Mouse (Mus musculus): ENCODE measurements around the gene Rdh8. TPM values are rescaled to one million over a fixed set of nuclear protein-coding genes. Genes with fewer than 3 reads are reported as not detected.
"Not testable (repeated sequence)": the region's sequence is repeated elsewhere in the genome, so short reads cannot be mapped to it uniquely, and the experiment has no call there.

The Rdh8 gene
- polyA plus RNA-seq, 1 experiment from 2014 or later: not detected

DNA sequence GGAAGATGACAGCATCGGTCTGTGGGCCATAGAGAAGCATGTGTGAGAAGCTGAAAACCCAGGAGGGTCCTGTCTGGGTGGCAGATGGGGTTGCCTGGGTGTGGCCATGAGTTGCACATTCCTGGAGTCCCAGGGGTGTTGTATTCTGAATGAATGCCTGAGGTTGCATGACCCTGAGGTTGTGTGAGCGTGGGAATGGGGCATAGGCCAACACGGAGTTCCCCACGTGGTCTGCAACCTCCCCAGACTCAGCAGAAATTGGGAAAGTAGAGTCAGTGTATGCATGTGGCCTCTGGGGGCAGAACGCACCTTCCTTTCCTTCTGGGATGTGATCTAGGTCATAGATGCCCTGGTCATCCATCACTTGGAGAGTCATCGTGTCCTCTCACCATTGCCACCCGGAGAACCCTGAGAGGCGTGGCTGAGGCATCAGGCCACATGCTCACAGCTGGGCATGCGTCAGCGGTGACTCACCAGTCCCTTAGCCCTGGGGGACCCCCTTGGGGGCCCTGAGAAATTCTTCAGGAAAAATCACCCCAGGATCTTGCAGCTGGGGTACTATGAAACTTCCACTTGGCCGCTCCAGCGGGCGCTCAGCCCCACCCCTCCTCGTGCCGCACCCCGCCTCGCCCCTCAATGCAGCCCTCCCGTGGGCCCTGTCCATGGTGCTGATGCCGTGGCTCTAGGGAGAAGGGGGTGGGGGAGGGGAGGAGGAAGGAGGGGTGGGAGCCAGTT is 5.6 kb upstream of the Rdh8 start:
- H3K27ac ChIP-seq: no peak overlapping the region
- no peaks in the 10 kb centered on the region for H3K9me3 ChIP-seq
- H3K36me3 ChIP-seq (replicated peaks): no peaks in the 10 kb centered on the region
- H3K9ac ChIP-seq: no peak overlapping the region
- 15% methylated on average over 19 of the region's 19 CpGs for WGBS
- no peak for ATAC-seq (ENCODE audit: low FRiP score)
- no peak overlapping the region for H3K4me2 ChIP-seq
- peaks cover 13% of the 10 kb centered on the region for H3K4me1 ChIP-seq
- peaks cover 63% of the 10 kb centered on the region for H3K27me3 ChIP-seq
- no peak overlapping the region for H3K4me3 ChIP-seq (replicated peaks)

DNA sequence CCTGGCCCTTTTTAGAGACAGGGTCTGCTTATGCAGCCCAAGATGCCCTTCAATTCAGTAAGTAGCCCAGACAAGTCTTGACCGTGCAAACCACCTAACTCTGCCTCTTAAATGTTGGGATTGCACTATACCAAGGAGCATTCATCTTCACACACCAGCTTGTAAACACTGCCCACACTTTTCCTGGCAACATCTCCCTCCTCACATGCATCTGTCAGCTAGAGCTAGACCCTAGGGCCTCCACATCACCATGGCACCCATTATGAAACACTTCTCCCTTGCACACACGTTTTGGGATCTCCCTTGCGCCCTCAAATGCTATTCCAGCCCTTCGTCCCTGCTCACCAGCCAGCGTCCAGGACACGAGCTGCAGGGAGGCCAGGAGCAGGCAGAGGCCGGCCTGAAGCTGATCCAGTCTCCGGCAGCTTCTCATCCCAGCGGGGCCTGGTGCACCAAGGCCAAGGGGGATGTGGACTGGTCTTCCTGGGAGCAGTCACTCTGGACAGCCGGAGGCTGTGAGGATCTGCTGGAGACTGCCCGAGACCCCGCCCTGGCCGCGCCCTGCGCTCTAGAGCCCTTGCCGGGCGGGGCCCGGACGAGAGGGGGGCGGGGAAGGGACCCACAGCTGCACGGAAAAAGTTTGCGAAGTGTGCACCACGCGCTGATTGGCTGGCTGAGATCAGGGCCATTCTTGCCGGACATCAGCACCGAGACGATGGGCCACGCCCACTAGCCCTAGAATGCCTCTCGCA is 3.6 kb upstream of the Rdh8 start, which contains the start of gene Col5a3:
Col5a3 (minus strand) TSS at position 547 of the 752 bp plus-strand sequence.
- 4% methylated on average over 28 of the region's 29 CpGs for WGBS
- H3K4me2 ChIP-seq: peak within 1 kb of the TSS; percentile 55
- H3K9ac ChIP-seq: peak within 1 kb of the TSS; percentile 12; the same call in 1 of the 2 replicates
- no peaks in the 10 kb centered on the region for H3K36me3 ChIP-seq (replicated peaks)
- no peaks in the 10 kb centered on the region for H3K9me3 ChIP-seq
- peaks cover 13% of the 10 kb centered on the region for H3K4me1 ChIP-seq
- H3K27ac ChIP-seq: no peak within 1 kb of the TSS
- ATAC-seq (ENCODE audit: low FRiP score): peak; percentile 61; the same call in 1 of the 2 replicates
- H3K27me3 ChIP-seq: peaks cover 57% of the 10 kb centered on the region
- peak within 1 kb of the TSS; percentile 25 for H3K4me3 ChIP-seq (replicated peaks)

DNA sequence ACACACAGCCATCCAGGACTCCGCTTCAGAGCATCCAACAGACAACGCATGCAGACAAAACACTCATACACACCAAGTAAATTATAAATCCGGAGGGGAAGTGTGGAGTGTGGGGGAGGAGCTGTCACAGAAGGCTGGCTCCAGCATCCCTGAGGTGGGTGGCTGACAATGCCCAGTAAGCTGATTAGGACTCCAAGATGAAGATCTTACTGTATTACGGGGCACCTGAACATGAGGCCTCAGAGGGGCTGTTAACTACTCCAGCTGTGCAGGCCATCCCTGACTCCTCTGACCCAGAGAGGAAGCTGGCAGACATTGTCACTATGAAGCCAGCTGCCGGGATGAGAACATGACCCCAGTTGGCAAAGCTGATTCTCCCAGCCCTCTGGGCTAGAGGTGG is 1.7 kb downstream of the Rdh8 start:
- Histone ChIP-seq H3K9ac (no peak overlapping the region), H3K4me1 (peaks cover under 1% of the 10 kb centered on the region), H3K4me3 (replicated peaks) (no peak overlapping the region), H3K27ac (no peak overlapping the region), H3K27me3 (peaks cover 16% of the 10 kb centered on the region), H3K36me3 (replicated peaks) (no peaks in the 10 kb centered on the region), H3K9me3 (no peaks in the 10 kb centered on the region), H3K4me2 (no peak overlapping the region)
- ATAC-seq (ENCODE audit: low FRiP score): no peak
- WGBS: 78% methylated on average over 5 of the region's 5 CpGs

DNA sequence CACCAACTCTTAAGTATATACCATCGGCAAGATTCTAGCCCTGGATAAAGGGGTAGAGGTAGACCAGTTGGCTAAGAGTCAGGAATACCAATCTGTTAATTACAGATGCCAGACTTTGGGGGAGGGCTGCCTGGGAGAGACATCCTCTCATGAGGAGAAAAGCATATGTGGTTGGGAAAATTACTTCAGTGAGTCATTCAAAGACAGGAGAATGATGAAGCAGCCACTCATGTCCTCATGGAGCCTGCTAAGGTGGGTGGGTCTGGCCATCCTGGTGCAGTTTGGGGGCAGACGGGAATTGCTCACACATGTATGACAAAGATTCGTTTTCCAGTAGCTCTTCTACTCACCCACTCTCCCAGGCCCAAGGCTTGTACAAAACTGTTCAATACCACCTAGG is 4.5 kb downstream of the Rdh8 start:
- H3K4me2 ChIP-seq: no peak overlapping the region
- no peak overlapping the region for H3K4me3 ChIP-seq (replicated peaks)
- H3K27me3 ChIP-seq: peaks cover 4% of the 10 kb centered on the region; the same call in 1 of the 2 replicates
- H3K36me3 ChIP-seq (replicated peaks): no peaks in the 10 kb centered on the region
- 83% methylated on average over 3 of the region's 3 CpGs for WGBS
- ATAC-seq (ENCODE audit: low FRiP score): no peak
- no peaks in the 10 kb centered on the region for H3K4me1 ChIP-seq
- no peak overlapping the region for H3K9ac ChIP-seq
- H3K9me3 ChIP-seq: no peaks in the 10 kb centered on the region
- no peak overlapping the region for H3K27ac ChIP-seq

DNA sequence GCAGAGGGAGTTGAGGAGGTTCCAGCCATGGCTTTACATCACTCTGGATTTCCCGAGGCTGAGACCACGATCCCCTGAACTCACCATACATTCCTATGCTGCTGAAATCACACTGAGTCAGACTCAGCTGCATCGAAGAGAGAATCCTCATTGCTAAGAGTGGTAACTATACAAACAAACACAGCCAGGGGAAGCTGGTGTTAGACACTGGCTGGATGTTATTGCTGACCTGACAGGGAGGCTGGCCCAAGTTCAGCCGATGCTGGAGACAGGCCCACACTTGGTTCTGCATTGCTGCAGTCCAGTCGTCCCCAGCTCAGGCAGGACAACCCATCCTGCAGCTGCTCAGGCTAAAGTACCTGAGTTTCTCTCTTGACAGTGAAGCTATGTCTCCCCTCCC is 7.5 kb downstream of the Rdh8 start:
- no peak for ATAC-seq (ENCODE audit: low FRiP score)
- Histone ChIP-seq H3K4me3 (replicated peaks) (no peak overlapping the region), H3K9ac (no peak overlapping the region), H3K27ac (no peak overlapping the region), H3K27me3 (peaks cover 13% of the 10 kb centered on the region), H3K36me3 (replicated peaks) (no peaks in the 10 kb centered on the region), H3K4me1 (peaks cover 5% of the 10 kb centered on the region; the same call in 1 of the 2 replicates), H3K4me2 (no peak overlapping the region), H3K9me3 (no peaks in the 10 kb centered on the region)
- WGBS: 62% methylated on average over 5 of the region's 5 CpGs

DNA sequence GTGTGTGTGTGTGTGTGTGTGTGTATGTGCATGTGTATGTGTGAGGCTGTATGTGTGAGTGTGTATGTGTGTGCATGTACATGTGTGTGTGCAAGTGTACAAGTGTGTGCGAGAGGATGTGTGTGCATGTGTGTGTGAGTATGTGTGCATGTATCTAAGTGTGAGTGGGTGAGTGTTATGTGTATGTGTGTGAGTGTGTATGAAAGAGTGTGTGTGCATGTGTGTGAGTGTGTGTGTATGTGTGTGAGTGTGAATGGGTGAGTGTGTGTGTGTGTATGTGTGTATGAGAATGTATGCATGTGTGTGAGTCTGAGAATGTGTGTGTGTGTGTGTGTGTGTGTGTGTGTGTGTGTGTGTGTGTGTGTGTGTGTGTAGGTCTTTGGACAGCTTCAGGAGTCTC is 9.8 kb downstream of the Rdh8 start:
- Histone ChIP-seq H3K27ac (no peak overlapping the region), H3K27me3 (peaks cover 15% of the 10 kb centered on the region), H3K4me1 (peaks cover 6% of the 10 kb centered on the region; the same call in 1 of the 2 replicates), H3K9me3 (no peaks in the 10 kb centered on the region), H3K9ac (no peak overlapping the region), H3K36me3 (replicated peaks) (no peaks in the 10 kb centered on the region), H3K4me3 (replicated peaks) (no peak overlapping the region), H3K4me2 (no peak overlapping the region)
- 90% methylated on average over 1 of the region's 1 CpGs for whole genome bisulfite sequencing
- no peak for ATAC-seq (ENCODE audit: low FRiP score)

DNA sequence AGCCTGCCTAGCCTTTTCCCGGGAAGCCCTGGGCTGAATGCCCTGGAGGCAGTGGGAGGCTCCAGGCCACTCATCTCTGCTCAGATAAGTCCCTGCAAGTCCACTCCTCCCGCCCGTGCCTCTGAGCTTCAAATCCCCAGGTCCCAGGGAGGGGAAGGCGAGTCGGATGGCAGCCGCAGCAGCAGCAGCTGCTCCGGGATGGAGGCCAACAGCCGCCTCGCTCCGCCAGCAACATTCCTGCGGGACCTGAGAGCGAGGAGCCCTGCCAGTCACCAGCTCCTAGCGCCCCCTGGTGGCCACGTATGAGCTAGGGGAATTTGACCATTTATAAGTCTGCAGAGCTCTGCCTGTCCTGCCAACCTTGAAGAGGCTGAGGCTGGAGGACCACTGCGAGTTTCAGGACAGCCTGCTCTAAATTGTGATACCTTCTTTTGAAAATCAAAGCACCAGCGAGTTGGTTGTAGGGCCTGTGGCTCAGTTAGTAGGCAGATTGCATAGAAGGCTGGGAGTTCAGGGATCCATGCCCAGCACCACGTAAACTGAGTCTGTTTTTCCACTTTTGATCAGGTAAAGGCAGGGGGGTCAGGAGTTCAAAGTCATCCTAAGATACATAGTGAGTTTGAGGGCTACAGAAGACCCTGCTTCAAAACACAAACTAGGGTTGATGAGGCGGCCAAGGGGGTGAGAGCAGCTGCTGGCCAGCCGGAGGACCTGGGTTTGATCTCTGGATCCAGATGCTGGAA is 12.8 kb downstream of the Rdh8 start:
- H3K27me3 ChIP-seq: peaks cover 21% of the 10 kb centered on the region
- 17% methylated on average over 19 of the region's 19 CpGs for WGBS
- H3K4me3 ChIP-seq (replicated peaks): no peak overlapping the region
- no peak overlapping the region for H3K9ac ChIP-seq
- no peaks in the 10 kb centered on the region for H3K36me3 ChIP-seq (replicated peaks)
- H3K9me3 ChIP-seq: no peaks in the 10 kb centered on the region
- peaks cover 6% of the 10 kb centered on the region; the same call in 1 of the 2 replicates for H3K4me1 ChIP-seq
- H3K4me2 ChIP-seq: peak overlapping the region; percentile 19
- H3K27ac ChIP-seq: no peak overlapping the region
- ATAC-seq (ENCODE audit: low FRiP score): peak; percentile 88

DNA sequence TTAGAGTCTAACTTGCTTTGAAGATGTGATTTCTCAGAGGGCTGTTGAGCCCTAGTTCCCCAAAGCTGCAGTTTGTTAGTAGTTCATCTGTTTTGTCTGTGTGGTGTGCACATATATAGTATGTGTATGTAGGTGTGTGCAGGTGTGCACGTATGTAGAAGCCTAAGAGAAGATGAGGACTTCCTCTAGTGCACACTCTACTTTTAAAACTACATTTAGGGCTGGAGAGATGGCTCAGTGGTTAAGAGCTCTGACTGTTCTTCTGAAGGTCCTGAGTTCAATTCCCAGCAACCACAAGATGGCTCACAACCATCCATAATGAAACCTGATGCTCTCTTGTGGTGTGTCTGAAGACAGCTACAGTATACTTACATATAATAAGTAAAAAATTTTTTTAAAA is 16.6 kb downstream of the Rdh8 start:
- ATAC-seq (ENCODE audit: low FRiP score): no peak
- no peaks in the 10 kb centered on the region for H3K36me3 ChIP-seq (replicated peaks)
- peaks cover 19% of the 10 kb centered on the region for H3K27me3 ChIP-seq
- no peaks in the 10 kb centered on the region for H3K9me3 ChIP-seq
- H3K27ac ChIP-seq: no peak overlapping the region
- no peak overlapping the region for H3K4me2 ChIP-seq
- no peak overlapping the region for H3K9ac ChIP-seq
- no peak overlapping the region for H3K4me3 ChIP-seq (replicated peaks)
- 62% methylated on average over 1 of the region's 1 CpGs for WGBS
- H3K4me1 ChIP-seq: peaks cover 6% of the 10 kb centered on the region; the same call in 1 of the 2 replicates

DNA sequence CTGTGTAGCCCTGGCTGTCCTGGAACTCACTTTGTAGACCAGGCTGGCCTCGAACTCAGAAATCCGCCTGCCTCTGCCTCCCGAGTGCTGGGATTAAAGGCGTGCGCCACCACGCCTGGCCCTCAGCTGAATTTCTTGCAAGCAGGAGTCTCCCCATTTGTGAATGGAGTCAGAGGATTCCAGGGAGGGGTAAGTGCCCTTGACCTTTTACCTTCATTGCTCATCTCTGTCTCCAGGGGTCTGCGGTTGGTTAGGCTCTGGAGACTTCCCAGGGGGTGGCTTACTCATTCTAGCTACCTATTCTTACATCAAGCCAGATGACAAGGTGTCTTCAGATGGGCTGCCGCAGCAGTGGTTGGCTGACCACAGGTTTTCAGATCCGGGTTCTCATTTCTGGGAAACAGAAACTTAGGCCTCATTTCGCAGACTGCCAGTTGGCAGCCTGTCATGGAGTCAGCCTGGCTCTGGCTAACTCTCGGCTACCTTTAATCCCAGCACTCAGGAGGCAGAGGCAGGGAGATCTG is 17.2 kb downstream of the Rdh8 start:
- H3K4me2 ChIP-seq; ATAC-seq (ENCODE audit: low FRiP score); H3K36me3 ChIP-seq (replicated peaks); H3K27ac ChIP-seq; H3K9ac ChIP-seq; H3K9me3 ChIP-seq; H3K4me3 ChIP-seq (replicated peaks); H3K4me1 ChIP-seq: not testable (repeated sequence)
- WGBS: 85% methylated on average over 11 of the region's 11 CpGs
- peaks cover 13% of the 10 kb centered on the region for H3K27me3 ChIP-seq

DNA sequence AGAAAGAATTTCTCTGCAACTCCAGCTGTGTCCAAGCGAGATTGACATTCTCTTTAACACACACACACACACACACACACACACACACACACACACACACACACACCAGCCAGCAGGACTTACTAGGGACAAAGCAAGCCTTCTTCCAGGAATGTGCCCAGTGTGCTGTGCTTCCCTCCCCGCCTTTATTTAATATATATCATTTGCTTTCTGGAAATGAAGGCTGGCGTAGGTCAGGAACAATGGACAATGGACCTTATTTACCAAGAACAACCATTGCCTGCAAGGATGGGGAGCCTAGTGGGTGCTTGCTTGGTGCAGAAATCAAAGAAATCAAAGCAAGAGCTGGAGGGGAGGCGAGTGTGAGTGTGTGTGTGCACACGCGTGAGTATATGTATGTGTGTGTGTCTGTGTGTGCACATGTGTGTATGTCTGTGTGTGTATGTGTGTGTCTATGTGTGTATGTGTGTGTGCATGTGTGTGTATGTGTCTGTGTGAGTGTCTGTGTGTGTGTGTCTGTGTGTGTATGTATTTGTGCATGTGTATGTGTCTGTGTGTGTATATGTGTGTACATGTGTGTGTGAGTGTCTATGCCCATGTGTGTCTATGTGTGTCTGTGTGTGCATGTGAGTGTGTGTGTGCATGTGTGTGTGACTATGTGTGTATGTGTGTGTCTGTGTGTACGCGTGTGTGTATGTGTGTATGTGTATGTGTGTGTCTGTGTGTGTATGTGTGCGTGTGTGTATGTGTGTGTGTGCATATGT is 19.1 kb downstream of the Rdh8 start:
- Histone ChIP-seq H3K4me1 (no peaks in the 10 kb centered on the region), H3K27ac (no peak overlapping the region), H3K27me3 (peaks cover 12% of the 10 kb centered on the region), H3K4me2 (no peak overlapping the region), H3K4me3 (replicated peaks) (no peak overlapping the region), H3K36me3 (replicated peaks) (no peaks in the 10 kb centered on the region), H3K9me3 (no peaks in the 10 kb centered on the region), H3K9ac (no peak overlapping the region)
- 84% methylated on average over 9 of the region's 9 CpGs for WGBS
- no peak for ATAC-seq (ENCODE audit: low FRiP score)

DNA sequence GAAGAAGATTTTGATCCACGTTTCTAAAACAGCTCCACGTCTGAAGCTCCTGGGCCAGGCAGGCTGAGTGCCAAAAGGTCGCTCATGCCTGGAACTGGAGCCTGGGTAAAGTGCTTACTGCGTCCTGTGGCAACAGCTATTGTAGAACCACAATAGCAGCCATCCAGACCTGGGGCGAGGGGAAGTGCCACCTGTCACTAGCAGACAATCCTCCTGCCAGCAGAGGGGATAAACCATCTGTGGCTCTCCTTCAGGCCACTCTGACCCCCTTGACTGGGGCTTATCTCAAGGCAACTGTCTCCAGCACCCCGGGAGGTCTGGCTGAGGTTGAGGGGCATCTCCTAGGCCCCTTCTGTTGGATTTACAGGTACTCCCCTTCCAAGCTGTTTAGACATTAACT is 20.6 kb downstream of the Rdh8 start:
- Histone ChIP-seq H3K4me2 (no peak overlapping the region), H3K27ac (no peak overlapping the region), H3K9ac (no peak overlapping the region), H3K4me3 (replicated peaks) (no peak overlapping the region), H3K36me3 (replicated peaks) (no peaks in the 10 kb centered on the region), H3K9me3 (no peaks in the 10 kb centered on the region), H3K27me3 (no peaks in the 10 kb centered on the region), H3K4me1 (no peaks in the 10 kb centered on the region)
- no peak for ATAC-seq (ENCODE audit: low FRiP score)
- 59% methylated on average over 6 of the region's 6 CpGs for WGBS
